Mouse (Mus musculus) frontal cortex, postnatal 25 days (tissue): ENCODE measurements around the gene Trpm3.
"Not testable (repeated sequence)": the region's sequence is repeated elsewhere in the genome, so short reads cannot be mapped to it uniquely, and the experiment has no call there.

Experiments used
- DNase-seq, 2 experiments: peaks; one replicate each; pipeline ENCODE4 v3.0.0; 2022; ENCODE audit warnings: low spot score in 2 of 2

Trpm3 gene

DNA sequence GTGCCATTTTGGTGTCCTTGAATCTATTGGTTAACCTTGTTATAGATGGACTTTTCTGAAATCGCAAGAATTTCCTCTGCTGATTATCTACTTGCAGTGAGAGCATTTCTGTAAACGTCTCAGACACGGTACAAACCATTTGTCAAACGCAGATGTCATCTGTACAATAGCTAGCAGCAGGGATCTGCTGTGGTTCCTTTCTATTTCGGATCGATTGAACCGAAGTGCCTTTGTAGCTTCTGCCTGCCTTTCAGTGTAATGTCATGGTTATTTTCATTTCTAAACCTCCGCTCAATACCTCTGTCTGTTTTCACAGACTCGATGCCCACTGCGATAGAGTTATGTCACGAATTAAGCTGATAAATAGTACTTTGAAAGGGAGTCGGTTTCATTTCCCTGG lies 708.9 kb downstream of the Trpm3 start:
- no peak for DNase-seq

DNA sequence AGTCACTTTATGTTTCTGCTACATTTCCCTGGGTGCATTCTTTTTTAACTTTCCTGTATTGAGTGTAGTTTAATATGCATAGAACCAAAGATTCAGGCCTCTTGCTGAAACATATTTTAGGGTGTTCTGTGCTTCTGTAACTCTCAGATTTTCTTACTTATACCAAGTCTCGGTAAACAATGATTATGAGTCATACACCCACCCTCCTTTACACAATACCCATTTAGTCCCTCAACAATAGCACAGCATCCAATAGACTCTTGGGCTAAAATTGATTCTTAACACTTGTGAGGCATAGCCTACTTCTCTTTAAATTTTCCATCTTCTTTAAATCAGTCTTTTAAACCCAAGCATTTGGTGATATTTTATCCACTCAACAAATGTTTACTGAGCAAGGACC lies 709.4 kb downstream of the Trpm3 start:
- no peak for DNase-seq

DNA sequence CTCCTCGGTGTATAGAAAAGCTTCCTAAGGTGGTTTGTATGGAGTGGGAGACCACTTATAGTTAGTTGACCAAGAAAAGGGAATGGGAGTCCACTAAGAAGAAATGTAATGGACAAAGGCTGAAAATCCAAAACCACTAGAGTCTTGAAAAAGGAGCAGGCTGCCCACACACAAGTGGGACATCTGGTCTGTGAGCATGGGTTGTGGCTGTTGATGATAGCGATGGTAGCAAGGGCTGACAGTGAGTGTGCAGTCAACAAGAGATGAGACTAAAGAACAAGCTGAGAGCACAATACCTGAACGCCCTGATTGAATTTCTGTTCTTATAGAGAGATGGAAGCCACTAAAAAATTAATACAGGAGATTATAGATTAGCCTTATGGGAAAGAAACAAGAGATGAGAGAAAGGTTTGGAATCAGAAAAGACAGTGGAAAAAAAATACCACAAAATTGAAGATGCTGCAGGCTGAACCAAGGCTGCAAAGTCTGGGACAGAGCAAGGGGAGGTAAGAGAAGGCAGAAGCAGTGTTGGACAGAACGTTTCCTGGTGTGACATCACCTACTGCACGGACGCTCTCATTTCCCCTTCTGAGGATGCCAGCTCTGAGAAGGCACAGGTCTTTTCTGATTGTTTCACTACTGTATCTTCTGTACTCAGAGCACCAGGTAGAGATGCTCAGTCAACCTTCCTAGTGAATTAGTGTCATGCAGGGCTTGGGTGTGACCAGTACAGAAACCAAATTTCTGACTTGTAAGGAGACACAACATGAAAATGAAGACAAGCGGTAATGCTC lies 710.1 kb downstream of the Trpm3 start:
- DNase-seq = no peak

DNA sequence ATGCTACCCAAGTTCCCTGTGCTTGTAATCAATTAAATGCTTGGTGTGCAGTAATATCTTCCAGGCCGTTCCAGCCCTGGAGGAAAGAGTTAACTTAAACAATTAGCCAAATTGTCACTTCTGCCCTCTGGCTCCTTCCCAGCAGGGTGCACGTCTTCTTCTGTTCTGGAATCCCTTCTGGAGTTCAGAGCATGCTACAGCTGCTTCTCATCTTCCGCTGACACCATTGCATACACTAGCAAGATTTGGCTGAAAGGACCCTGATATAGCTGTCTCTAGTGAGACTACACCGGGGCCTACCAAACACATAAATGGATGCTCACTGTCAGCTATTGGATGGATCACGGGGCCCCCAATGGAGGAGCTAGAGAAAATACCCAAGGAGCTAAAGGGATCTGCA lies 712.6 kb downstream of the Trpm3 start:
- not testable (repeated sequence) for DNase-seq

DNA sequence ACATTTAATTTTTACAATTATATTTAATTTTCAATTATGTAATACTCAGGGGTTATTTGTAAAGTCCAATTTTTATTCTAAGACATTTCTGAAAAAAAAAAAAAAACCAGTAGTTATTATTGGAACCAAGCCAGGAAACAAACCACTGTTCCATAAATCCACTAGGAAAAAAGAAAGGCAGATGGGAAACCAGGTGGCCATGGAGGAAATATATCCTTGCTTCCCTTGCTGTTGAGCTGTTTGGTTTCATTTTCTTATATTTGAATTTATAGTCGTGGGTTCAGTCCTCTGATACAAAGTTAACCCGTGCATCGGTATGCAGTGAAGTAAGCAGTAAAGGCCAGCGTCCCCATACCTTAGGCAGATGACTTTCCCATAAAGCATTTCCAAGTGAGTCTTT lies 720.8 kb downstream of the Trpm3 start:
- no peak for DNase-seq

DNA sequence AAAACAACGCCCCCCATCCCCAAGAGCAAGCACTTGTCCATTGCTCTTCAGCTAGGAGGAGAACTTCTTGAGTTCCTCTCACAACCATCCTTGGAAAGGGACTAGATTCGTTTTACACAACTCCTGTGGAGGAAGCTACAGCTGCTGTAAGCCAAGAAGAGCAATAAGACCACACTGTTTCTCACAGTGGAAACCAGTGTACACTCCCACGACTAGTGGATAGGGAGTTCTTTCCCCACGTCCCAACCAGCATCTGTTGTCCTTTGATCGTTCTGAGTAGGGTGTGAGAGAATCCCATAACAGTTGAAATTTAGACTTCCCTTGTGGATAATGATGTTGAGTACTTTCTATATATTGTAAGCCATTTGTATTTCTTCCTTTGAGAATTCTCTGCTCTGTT lies 728.6 kb downstream of the Trpm3 start:
- no peak for DNase-seq

DNA sequence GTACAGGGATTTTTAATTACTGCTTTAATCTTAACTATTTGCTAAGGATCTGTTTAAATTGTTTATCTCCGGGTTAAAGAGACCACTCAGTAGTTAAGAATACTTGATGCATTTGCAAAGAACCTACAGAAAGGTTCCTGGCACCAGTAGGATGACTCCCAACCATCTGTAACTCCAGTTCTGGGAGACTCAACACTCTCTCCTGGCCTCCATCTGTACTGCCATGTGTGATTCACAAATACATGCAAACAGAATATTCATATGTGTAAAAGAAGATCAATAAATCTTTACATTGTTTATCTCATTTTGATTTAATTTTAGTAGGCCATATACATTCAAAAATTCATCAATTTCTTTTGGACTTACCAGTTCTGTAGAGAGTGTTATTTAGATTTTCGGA lies 731.0 kb downstream of the Trpm3 start:
- no peak for DNase-seq

DNA sequence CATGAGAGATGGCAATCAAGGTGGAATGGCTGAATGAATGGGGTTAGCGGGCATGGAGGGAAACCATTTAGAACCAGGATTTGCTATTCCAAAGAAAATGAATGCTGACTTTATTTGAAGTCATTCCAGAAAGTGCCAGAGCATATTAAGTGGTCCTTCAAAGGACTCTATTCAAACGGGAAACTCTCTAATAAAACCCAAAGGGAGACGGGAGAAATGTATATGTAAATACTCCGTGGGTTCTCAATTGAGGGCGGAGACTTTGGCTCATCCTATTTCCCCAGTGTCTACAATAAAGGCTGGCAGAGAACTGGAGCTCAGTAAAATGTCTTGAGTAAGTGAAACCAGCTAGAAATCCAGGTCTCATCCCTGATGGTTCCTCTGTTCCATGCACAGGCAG lies 733.6 kb downstream of the Trpm3 start:
- DNase-seq = no peak

DNA sequence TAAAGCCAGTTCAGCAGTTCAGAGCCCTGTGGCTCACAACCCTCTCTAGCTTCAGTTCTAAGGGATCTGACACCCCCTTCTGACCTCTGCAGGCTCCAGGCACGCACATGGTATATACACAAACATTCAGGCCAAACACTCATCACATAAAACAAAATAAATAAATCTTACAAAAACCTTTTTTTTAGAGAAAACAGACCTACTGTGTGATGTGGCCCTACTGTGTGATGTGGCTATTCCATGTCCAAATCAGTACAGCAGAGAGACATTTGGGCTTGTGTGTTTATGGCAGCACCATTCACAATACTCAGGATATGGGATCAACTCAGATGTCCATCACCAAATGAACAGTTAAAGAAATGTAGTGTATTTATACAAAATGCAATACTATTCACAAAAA lies 741.4 kb downstream of the Trpm3 start:
- DNase-seq = no peak

DNA sequence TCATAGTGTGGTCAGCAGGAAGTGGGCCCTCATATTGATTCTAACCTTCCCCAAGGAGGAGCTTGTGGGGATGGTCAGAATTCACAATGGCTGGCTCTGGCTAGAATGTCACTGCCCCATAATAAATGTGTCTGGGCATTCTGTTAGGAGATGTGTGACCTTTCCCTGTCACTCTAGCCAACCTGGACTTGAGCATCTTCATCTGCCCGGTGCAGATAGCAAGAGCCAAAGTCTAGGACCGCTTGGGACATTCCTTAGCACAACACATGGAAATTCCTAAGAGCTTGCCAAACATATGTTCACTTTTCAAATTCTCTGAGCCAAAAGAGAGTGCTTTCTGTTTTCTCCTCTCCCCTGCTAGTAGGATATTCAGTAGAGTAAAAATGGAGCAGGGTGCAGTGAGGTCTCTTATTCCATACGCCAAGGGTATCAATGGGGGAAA lies 743.8 kb downstream of the Trpm3 start:
- DNase-seq = no peak

DNA sequence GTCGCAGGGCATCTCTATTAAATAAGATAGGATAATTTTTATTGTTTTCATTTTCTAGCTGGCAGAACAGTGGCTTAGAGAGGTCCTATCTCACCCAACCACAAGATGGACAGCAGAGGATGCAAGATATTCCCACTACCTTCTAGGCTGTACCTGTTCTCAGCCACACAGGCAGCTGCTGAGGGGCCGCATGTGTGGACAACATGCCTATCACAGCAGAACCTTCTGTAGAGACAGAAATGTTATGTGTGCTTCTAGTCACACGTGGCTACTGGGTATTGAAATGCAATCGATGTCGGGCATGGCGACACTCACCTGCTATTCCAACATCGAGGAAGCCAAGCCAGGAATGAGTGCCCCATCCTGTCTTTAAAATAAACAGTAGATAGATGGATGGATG lies 744.3 kb downstream of the Trpm3 start:
- no peak for DNase-seq

DNA sequence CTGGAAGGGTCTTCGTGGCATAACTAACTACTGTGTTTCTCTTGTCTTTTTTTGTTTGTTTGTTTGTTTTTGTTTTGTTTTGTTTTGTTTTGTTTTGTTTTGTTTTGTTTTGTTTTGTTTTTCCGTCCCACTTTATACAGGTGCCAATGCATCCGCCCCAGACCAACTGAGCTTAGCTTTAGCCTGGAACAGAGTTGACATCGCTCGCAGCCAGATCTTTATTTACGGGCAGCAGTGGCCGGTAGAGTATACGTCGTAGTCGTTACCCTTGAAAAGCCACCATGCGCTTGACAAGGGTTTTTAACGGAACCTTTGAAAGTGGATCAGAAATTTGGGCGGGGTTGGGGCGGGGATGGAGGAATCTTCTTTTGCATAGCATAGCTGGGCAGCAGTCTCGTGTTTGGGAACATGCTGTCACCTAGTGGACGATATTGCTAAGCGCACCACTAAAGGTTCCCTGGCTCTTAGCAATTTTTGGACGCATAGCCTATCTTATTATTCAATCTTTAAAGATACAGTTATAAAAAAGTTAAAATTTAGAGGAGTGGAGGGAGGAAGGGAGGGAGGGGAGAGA lies 745.0 kb downstream of the Trpm3 start:
- DNase-seq = peak; percentile 38 to 51

DNA sequence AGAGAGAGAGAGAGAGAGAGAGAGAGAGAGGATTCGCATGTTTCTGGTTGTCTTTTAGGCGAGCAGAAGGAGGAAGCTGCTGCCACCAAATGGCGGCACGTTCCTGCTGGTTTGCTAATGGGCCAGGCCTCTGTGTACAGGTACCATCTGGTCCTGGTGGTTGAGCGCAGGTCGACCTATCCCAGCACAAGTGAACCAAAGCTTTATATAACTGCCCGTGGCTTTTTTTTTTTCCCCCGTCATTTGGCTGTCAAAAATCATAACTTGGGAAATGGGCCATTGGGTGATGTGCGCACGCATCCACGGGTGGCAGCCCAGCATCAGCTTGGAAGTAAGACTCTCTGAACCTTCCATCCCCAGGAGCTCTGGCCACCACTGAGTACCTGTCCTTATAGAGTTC lies 745.5 kb downstream of the Trpm3 start:
- no peak for DNase-seq

DNA sequence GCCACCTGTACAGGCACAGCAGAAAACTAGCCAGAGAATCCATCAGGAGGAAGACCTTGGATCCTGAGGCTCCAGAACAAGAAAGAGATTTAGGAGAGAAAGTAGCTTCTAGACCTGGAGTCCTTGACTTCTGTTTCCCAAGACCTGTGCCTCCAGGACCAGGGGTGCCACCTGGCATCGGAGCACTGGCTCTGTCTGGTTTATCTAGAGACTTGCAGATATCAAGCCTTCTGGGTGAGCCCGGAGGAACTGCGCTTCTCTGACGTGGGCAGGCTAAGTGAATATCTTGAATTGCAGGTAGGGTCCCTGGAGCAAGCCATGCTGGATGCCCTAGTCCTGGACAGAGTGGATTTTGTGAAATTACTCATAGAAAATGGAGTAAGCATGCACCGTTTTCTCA lies 746.2 kb downstream of the Trpm3 start:
- no peak for DNase-seq

DNA sequence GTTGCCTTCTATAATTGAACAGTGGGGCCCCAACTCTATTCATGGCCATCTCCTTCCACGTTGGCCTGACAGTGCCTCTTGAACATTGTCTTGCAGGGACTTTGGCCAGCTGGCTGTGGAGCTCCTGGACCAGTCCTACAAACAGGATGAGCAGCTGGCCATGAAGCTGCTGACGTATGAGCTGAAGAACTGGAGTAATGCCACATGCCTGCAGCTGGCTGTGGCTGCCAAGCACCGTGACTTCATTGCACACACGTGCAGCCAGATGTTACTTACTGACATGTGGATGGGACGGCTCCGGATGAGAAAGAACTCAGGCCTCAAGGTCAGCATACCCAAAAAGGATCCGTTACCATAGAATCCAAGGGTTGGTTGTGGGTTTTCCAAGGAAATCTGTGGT lies 763.0 kb downstream of the Trpm3 start:
- no peak for DNase-seq

DNA sequence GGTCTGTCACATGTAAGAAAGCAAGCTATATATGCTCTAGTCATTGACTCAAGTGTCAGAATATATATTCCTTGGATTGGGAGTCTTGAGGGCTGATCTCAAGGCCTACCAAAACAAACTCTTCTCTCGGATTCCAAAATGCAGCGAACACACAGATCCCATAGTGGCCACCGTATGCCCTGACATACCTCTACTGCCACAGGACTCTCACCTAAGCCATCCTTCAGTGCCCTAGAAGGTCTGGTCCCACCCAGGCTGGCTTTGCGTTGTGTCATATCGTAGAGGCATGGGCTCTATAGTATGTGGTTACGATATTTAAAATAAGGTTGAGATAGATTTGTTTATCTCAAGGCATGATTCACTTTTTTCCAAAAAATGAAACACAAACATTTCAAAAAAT lies 763.5 kb downstream of the Trpm3 start:
- no peak for DNase-seq

DNA sequence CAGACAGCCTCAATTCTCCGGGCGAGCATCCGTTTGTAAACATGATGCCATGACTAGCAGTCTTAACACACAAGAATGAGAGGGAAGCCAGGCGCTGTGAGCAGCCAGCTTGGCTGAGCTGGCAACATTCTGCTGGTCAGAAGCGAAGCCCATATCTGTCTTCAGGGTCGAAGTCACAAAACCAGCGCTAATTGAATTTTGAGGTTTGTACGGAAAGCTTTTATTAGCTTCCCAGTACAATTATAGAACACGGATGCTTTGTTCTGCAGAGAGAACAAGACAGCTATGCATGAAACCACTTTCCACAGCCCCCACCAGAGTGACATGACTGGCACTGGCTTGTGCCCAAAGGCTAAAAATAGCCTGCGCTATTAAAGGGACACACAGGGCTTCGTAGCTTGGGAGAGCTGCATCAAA lies 766.2 kb downstream of the Trpm3 start:
- DNase-seq = peak in 1 of 2 experiments; percentile 33

DNA sequence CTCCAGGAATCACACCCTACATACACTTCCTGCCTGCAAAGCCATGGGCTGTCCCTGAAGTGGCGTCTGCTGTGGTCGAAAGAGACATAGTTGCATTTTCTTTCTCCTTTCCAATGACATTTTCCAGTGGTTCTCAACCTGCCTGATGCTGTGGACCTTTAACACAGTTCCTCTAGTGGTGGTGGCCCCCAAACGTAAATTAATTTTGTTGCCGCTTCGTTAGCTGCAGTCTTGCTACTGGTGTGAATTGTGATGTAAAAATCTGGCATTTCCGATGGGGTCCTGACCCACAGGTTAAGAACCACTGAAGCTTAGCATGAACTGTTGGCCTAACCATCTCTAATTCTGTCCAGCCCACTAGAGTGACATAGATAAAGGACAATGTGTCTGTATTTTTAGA lies 771.8 kb downstream of the Trpm3 start:
- DNase-seq = no peak

DNA sequence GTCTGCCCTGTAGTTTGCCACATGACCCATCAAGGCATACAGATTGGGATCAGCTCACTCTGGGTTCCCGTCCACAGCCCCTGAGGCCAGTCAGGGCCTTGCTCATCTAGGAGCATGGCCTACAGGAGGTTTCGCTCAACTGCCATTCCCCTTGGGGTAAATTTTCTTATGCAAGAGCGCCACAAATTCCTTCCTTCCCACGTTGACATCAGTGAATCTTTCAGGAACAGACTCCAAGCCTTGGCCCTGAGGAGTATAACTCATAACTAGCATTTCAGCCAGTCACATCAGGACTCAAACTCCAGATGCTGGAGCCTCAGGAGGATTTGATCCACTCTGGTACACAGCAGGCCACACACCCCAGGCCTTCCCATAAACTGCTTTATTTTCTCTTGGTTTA lies 774.1 kb downstream of the Trpm3 start:
- DNase-seq = no peak

DNA sequence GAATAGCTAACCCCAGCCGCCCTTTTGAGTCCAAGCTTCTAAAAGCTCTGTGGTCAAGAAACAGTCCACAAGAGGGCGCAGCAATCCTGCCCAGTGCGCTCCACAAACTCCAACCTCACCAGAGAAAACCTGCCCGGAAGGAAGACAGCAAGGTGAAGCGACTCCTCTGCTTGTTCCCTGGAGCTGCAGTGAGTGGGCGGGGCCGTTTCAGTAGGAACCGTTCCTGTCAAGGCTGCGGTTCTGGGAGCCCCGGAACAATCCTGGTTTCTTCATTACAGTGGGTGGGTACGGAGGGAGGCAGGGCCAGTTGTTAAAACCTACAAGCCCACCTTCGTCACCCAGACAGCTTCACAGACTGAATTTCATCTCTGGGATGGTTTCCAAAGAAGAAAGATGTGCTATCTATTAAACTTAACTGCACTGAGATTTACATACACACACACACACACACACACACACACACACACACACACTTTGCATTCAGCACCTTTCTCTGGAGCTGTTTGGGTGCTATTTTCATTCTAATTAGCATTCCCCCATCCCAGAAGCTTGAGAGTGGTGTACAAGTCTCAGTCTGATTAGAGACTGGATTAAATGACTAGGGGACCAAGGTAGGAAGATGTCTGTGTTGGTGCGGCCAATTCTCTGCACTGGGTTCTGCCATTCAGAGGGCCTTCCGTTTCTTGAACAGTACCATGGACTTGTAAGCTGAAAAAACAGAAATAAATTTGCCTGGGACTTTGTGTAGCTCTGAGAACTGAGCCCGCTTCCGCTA lies 777.2 kb downstream of the Trpm3 start:
- peak; percentile 82 to 83 for DNase-seq

DNA sequence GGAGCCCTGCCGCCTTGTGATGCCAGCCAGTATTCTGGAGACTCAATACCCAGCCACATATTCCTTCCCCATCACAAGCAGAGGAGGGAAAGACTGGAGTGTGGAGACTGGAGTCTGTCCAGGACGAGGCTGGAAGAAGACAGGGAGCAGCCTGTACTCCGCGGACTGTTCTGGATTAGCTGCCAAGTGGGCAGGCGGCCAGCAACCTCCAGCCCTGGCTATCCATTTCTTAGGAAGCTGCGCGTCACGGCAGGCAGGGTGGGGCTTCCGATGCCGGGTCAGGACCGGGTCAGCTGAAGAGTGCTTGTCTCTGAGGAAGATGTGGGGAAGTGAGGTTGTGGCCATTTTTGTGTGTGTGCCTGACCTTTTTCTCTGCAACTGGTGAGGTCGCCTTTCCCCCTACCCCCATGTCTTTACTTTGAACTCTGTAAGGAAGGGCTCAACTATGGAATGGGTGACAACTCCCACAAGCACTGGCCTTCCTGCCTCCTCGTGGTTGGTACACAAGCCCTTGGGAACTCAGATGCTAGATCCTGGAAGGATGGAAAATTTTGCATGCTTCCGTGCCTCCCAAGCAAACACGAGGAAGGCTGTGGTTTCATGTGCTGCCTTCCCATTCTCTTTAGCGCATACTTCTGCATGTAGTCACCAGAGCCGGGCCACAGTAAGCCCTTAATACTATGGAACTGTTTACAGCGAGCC lies 777.9 kb downstream of the Trpm3 start:
- peak; percentile 91 to 93 for DNase-seq

DNA sequence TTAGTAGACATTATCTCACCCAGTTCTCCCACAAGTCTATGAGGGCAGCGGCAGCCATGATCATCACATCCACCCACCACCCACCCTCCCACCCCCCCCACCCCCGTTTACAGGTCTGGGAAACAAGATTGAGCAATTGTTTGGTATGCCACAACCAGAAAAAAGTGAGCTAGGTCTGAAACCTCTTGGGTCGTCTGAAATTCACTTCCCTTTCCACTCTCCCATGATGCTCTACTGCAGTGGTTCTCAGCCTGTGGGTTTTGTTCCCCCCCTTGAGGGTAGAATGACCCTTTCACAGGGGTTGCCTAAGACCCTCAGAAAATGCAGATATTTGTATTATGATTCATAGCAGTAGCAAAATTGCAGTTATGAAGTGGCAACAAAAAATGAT lies 778.5 kb downstream of the Trpm3 start:
- DNase-seq = no peak
